Mouse (Mus musculus) heart, embryonic 16.5 days (tissue): ENCODE measurements around the gene Itga9. TPM values are rescaled to one million over a fixed set of nuclear protein-coding genes. Genes with fewer than 3 reads are reported as not detected.
A peak's percentile ranks its signal among the peaks of the same experiment; 100 is the strongest.

Source experiments
- ATAC-seq: fragments of 200-750 bp; cut with Nextera tagmentation; replicated peaks from 2 replicates; pipeline ENCODE4 v1.8.0; 2017; ENCODE audit warnings: moderate number of reproducible peaks; ENCODE audit not compliant: insufficient read depth, low FRiP score; ENCODE audit errors: extremely low read depth
- H3K27ac ChIP-seq: fragments of 300-500 bp; sonication (generic); 2 replicates; pipeline ENCODE4 v1.5.1; 2014; ENCODE audit warnings: mild to moderate bottlenecking, low read length, control low read depth, moderate library complexity
- H3K27me3 ChIP-seq: fragments of 300-500 bp; sonication (generic); 2 replicates; pipeline ENCODE4 v1.6.1; 2014; ENCODE audit warnings: low read length, mixed read lengths; ENCODE audit not compliant: control insufficient read depth, insufficient read depth
- H3K36me3 ChIP-seq: fragments of 300-500 bp; sonication (generic); 2 replicates; pipeline ENCODE4 v1.6.1; 2014; ENCODE audit not compliant: control insufficient read depth, insufficient read depth
- H3K4me1 ChIP-seq: fragments of 300-500 bp; sonication (generic); 2 replicates; pipeline ENCODE4 v1.6.1; 2014; ENCODE audit warnings: low read length, mixed read lengths; ENCODE audit not compliant: control insufficient read depth, insufficient read depth
- H3K4me2 ChIP-seq: fragments of 300-500 bp; sonication (generic); 2 replicates; pipeline ENCODE4 v1.6.1; 2014; ENCODE audit warnings: low read depth, mild to moderate bottlenecking, control low read depth, low read length
- H3K4me3 ChIP-seq: fragments of 300-500 bp; sonication (generic); 2 replicates; pipeline ENCODE4 v1.5.1; 2014; ENCODE audit warnings: mild to moderate bottlenecking, control low read depth, low read length
- H3K9ac ChIP-seq: fragments of 300-500 bp; sonication (generic); 2 replicates; pipeline ENCODE4 v1.6.1; 2014; ENCODE audit warnings: low read length, control low read depth
- H3K9me3 ChIP-seq: fragments of 300-500 bp; sonication (generic); replicated peaks from 2 replicates; pipeline ENCODE4 v1.6.1; 2016; ENCODE audit warnings: low read length; ENCODE audit not compliant: control insufficient read depth
- WGBS: fragments of 180-500 bp; shearing (Covaris S2); extraction: QIAGEN DNeasy Blood & Tissue Kit; methylation state at CpG from one replicate; pipeline ENCODE4 v1.1.7; 2014; 5-methylcytosine and 5-hydroxymethylcytosine counted together
- polyA plus RNA-seq: library from polyadenylated mRNA; unstranded; fragments of >200 nt; fragmentation: Nextera tagmentation; extraction: Ambion mirVana; gene quantifications from 2 replicates; pipeline ENCODE4 v1.2.1, GENCODE M21; 2015

Itga9 gene
- polyA plus RNA-seq, 1 experiment from 2014 or later, result 3.1 TPM

- Histone ChIP-seq H3K36me3 (no peaks in the 10 kb centered on the region), H3K9ac (no peak overlapping the region), H3K4me2 (no peak overlapping the region), H3K9me3 (no peaks in the 10 kb centered on the region), H3K4me3 (no peak overlapping the region), H3K27me3 (no peaks in the 10 kb centered on the region), H3K4me1 (peaks cover 39% of the 10 kb centered on the region), H3K27ac (no peak overlapping the region)
- ATAC-seq, result no peak
- WGBS, result 39% methylated on average over 13 of the region's 13 CpGs
Observed at GRCm38 (mm10) chr9:118939410-118939809, 332.9 kb downstream of the Itga9 start.

- no peak overlapping the region for H3K9ac ChIP-seq
- H3K36me3 ChIP-seq, result no peaks in the 10 kb centered on the region
- H3K9me3 ChIP-seq, result no peaks in the 10 kb centered on the region
- peaks cover 40% of the 10 kb centered on the region for H3K4me1 ChIP-seq
- H3K27me3 ChIP-seq, result no peaks in the 10 kb centered on the region
- ATAC-seq, result no peak
- H3K4me2 ChIP-seq, result no peak overlapping the region
- H3K4me3 ChIP-seq, result no peak overlapping the region
- no peak overlapping the region for H3K27ac ChIP-seq
- WGBS, result 84% methylated on average over 12 of the region's 12 CpGs
Observed at GRCm38 (mm10) chr9:118939831-118940230, 333.3 kb downstream of the Itga9 start.

GRCm38 (mm10) chr9:118940591-118941207 is 334.2 kb downstream of the Itga9 start:
- ATAC-seq, result no peak
- Histone ChIP-seq H3K4me3 (no peak overlapping the region), H3K27me3 (no peaks in the 10 kb centered on the region), H3K4me2 (no peak overlapping the region), H3K9ac (no peak overlapping the region), H3K27ac (peak overlapping the region; percentile 18), H3K4me1 (peaks cover 40% of the 10 kb centered on the region), H3K9me3 (no peaks in the 10 kb centered on the region), H3K36me3 (no peaks in the 10 kb centered on the region)
- WGBS, result 68% methylated on average over 12 of the region's 12 CpGs

GRCm38 (mm10) chr9:118942030-118942429 is 335.5 kb downstream of the Itga9 start:
- Histone ChIP-seq H3K4me1 (peaks cover 37% of the 10 kb centered on the region), H3K4me2 (no peak overlapping the region)

GRCm38 (mm10) chr9:118943941-118944340 is 337.5 kb downstream of the Itga9 start:
- no peaks in the 10 kb centered on the region for H3K9me3 ChIP-seq
- WGBS, result 43% methylated on average over 5 of the region's 5 CpGs
- H3K4me3 ChIP-seq, result no peak overlapping the region
- H3K4me2 ChIP-seq, result no peak overlapping the region
- no peaks in the 10 kb centered on the region for H3K27me3 ChIP-seq
- 0 out of 2 replicates have a peak, but pooled peaks have one; percentile 24 for ATAC-seq
- no peaks in the 10 kb centered on the region for H3K36me3 ChIP-seq
- no peak overlapping the region for H3K9ac ChIP-seq
- H3K4me1 ChIP-seq, result peaks cover 35% of the 10 kb centered on the region
- no peak overlapping the region for H3K27ac ChIP-seq

More at GRCm38 (mm10) chr9:118942030-118942429, 335.5 kb downstream of the Itga9 start:
- Histone ChIP-seq H3K27ac (no peak overlapping the region), H3K27me3 (no peaks in the 10 kb centered on the region), H3K9ac (no peak overlapping the region), H3K36me3 (no peaks in the 10 kb centered on the region), H3K4me3 (no peak overlapping the region), H3K9me3 (no peaks in the 10 kb centered on the region)
- ATAC-seq, result no peak
- 55% methylated on average over 4 of the region's 4 CpGs for WGBS

- Histone ChIP-seq H3K4me2 (no peak overlapping the region), H3K4me3 (no peak overlapping the region), H3K9me3 (no peaks in the 10 kb centered on the region), H3K27ac (0 out of 2 replicates have a peak overlapping the region, but pooled peaks have one; percentile 32), H3K4me1 (peaks cover 36% of the 10 kb centered on the region), H3K36me3 (no peaks in the 10 kb centered on the region), H3K9ac (no peak overlapping the region), H3K27me3 (no peaks in the 10 kb centered on the region)
- WGBS, result 34% methylated on average over 12 of the region's 12 CpGs
- ATAC-seq, result no peak
Observed at GRCm38 (mm10) chr9:118944388-118944787, 337.9 kb downstream of the Itga9 start.

GRCm38 (mm10) chr9:118948486-118948885 is 342.0 kb downstream of the Itga9 start:
- Histone ChIP-seq H3K4me2 (no peak overlapping the region), H3K4me3 (no peak overlapping the region), H3K9me3 (no peaks in the 10 kb centered on the region), H3K27ac (no peak overlapping the region), H3K4me1 (peaks cover 36% of the 10 kb centered on the region), H3K9ac (no peak overlapping the region), H3K27me3 (no peaks in the 10 kb centered on the region), H3K36me3 (no peaks in the 10 kb centered on the region)
- 59% methylated on average over 5 of the region's 5 CpGs for WGBS
- ATAC-seq, result no peak

GRCm38 (mm10) chr9:118949124-118949523 is 342.6 kb downstream of the Itga9 start:
- H3K4me1 ChIP-seq, result peaks cover 33% of the 10 kb centered on the region
- no peak overlapping the region for H3K4me3 ChIP-seq
- 80% methylated on average over 8 of the region's 8 CpGs for WGBS
- H3K9me3 ChIP-seq, result no peaks in the 10 kb centered on the region
- no peak overlapping the region for H3K9ac ChIP-seq
- peak overlapping the region; percentile 38; the same call in 1 of the 2 replicates for H3K27ac ChIP-seq
- no peak for ATAC-seq
- H3K27me3 ChIP-seq, result no peaks in the 10 kb centered on the region
- H3K4me2 ChIP-seq, result no peak overlapping the region
- H3K36me3 ChIP-seq, result no peaks in the 10 kb centered on the region

GRCm38 (mm10) chr9:118949654-118950053 is 343.2 kb downstream of the Itga9 start:
- Histone ChIP-seq H3K36me3 (no peaks in the 10 kb centered on the region), H3K9ac (no peak overlapping the region), H3K4me3 (no peak overlapping the region), H3K4me1 (peaks cover 30% of the 10 kb centered on the region), H3K4me2 (no peak overlapping the region), H3K9me3 (no peaks in the 10 kb centered on the region), H3K27me3 (no peaks in the 10 kb centered on the region), H3K27ac (peak overlapping the region; percentile 38; the same call in 1 of the 2 replicates)
- 43% methylated on average over 4 of the region's 4 CpGs for WGBS
- no peak for ATAC-seq
